Mouse (Mus musculus): Measurements from ENCODE around the gene Mta3. TPM values are rescaled to one million over a fixed set of nuclear protein-coding genes. Genes with fewer than 3 reads are reported as not detected.

Mta3 gene
- 10 to 100 TPM; 20.7 to 20.9 TPM for total RNA-seq (2021)

- intact Hi-C loops (cut with DNase I): loop anchor here (10.0 kb wide), 1 partner anchor 149 kb away; no protein-coding TSS in a partner anchor
- peak; percentile 46 for DNase-seq (ENCODE audit: low spot score)
These were observed at the start of gene Mta3 for GRCm38 (mm10) chr17:83706116-83706593. Gene Mta3, plus strand, starts transcription at chr17:83706163.

- no peak for DNase-seq (ENCODE audit: low spot score)
- intact Hi-C loops (cut with DNase I): no loop called here
These were observed 48.6 kb upstream of the Mta3 start for GRCm38 (mm10) chr17:83657375-83657774.

- DNase-seq (ENCODE audit: low spot score): no peak
- intact Hi-C loops (cut with DNase I): no loop called here
These were observed 47.0 kb upstream of the Mta3 start for GRCm38 (mm10) chr17:83658943-83659342.

DNA sequence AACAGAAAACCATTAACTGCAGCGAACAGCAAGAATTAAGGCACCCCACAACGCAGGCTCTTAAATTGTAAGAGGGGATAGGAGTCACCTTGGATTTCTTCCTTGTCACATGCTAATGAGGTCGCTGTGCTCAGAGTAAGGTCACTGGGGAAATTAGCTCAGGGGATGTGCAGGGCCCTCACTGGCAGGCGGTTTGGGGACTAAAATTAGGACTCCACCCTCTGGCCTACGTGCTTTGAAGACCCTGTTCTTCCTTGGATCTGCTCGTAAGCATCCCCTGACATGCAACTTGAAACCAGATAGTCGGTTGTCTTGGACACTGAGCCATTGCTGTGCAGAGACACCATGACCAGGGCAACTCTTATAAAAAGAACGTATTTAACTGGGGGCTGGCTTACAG is 41.2 kb upstream of the Mta3 start:
- DNase-seq (ENCODE audit: low spot score): no peak
- intact Hi-C loops (cut with DNase I): no loop called here

DNA sequence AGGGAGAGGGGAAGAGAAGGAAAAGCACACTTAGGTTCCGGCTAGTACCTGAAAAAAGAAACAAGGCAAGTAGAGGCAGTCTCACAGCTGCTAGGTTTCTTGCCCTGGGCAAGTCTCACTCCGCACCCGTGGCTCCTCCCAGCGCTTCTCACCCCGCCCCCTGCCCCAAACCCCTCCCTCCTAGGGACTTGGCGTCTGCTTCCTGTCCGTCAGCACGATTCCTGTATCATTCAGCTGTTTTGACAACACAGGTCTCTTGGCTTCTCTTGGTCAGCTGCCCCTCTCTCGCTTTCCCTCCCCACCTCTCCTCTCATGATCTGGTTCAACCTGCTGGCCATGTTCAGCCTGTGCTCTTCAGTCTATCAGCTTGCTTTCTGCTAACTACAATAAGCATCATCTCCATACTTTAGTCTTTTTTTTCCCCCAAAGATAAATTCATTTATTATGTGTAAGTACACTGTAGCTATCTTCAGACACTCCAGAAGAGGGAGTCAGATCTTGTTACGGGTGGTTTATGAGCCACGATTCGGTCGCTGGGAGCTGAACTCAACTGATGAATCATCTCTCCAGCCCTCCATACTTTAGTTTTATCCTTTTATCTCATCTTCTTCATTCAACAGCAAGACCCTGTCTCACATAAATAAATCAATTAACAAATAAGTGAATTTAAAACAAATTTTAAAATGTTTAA is 39.2 kb upstream of the Mta3 start:
- intact Hi-C loops (cut with DNase I): no loop called here
- DNase-seq (ENCODE audit: low spot score): no peak

- no peak for DNase-seq (ENCODE audit: low spot score)
- intact Hi-C loops (cut with DNase I): no loop called here
These were observed 37.9 kb upstream of the Mta3 start for GRCm38 (mm10) chr17:83667934-83668690.

DNA sequence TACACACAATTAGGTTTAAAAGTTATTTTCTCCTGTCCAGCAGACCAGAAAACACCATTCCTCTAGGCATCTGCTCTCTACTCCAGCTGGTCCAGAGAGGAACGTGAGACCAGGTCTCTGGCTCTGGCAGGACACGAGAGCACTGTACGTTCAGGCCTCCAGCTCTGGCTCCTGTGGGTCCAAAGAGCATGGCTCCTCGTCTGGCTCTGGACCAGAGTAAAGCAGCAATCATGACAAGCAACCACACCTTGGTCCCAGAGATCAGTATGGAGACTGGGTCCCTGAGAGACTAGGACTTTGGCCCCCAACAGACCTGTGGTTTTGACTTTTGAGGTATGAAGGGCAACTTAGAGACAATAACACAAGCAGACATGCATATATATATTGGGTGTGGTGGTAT is 33.3 kb upstream of the Mta3 start:
- intact Hi-C loops (cut with DNase I): no loop called here

DNA sequence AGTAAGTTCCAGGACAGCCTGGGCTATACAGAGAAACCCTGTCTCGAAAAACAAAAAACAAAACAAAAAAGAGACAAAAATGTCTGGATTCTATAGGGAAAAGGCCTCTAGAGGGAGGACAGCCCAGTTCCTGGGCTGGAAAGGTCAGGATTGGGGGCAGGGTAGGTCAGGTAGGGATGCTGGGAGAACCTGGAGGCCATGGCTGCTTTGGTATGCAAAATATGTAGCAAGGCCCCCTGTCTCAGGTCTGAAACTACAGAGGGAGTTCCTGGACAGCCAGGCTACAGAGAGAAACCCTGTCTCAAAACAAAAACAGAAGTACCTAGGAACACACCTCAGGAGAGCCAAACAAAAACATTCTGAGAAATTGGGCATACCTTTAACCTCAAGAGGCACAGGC is 28.6 kb upstream of the Mta3 start:
- DNase-seq (ENCODE audit: low spot score): no peak
- intact Hi-C loops (cut with DNase I): no loop called here

More for the DNA sequence above, 33.3 kb upstream of the Mta3 start:
- DNase-seq (ENCODE audit: low spot score): no peak

DNA sequence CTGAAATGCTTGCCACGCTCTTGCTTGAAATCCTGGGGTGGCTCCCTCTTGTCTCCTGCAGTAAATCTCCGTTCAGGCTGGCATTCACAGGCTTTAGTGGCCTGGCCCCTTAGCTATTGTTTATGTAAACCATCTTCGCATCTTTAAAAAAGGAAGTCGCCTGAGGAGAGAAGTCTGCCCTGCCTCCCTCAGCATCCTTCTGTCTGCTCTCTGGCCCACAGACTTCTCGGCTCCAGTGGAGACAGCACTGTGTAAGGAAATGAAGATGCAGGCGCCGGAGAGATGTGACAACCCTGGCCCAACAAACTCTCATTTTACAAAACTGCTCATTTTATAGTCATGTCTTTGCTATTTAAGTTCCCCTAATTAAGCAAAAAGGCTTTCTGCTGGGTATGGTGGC is 24.0 kb upstream of the Mta3 start:
- DNase-seq (ENCODE audit: low spot score): no peak
- intact Hi-C loops (cut with DNase I): no loop called here

- DNase-seq (ENCODE audit: low spot score): no peak
- intact Hi-C loops (cut with DNase I): no loop called here
These were observed 21.5 kb upstream of the Mta3 start for GRCm38 (mm10) chr17:83684475-83684874.

- intact Hi-C loops (cut with DNase I): no loop called here
- DNase-seq (ENCODE audit: low spot score): no peak
These were observed 15.5 kb upstream of the Mta3 start for GRCm38 (mm10) chr17:83690418-83690817.

GRCm38 (mm10) chr17:83691379-83691778 is 14.6 kb upstream of the Mta3 start:
- DNase-seq (ENCODE audit: low spot score): no peak
- intact Hi-C loops (cut with DNase I): no loop called here

DNA sequence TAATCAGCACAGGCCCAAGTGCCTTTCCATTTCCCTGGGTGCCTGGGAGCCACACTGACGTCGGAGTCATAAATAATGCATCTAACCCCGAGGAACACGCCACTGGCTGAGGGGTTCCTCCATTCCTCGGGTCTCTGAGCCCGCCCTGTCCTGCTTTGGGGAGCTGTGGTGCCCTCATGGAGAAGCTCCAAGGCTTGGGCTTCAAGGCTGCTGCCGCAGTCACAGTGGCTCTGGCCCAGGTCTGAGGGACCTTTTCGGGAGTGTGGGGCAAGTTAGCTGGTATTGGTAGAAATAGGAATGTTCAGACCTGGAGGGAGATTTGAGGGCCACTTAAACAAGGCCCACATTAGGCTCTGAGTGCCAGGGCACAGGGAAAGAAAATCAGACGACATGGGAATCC is 12.0 kb upstream of the Mta3 start:
- no peak for DNase-seq (ENCODE audit: low spot score)
- intact Hi-C loops (cut with DNase I): no loop called here

GRCm38 (mm10) chr17:83695785-83696184 is 10.2 kb upstream of the Mta3 start:
- intact Hi-C loops (cut with DNase I): no loop called here

GRCm38 (mm10) chr17:83699062-83699724 is 6.8 kb upstream of the Mta3 start:
- DNase-seq (ENCODE audit: low spot score): no peak
- intact Hi-C loops (cut with DNase I): no loop called here

More at GRCm38 (mm10) chr17:83695785-83696184, 10.2 kb upstream of the Mta3 start:
- DNase-seq (ENCODE audit: low spot score): no peak

GRCm38 (mm10) chr17:83700125-83700524 is 5.8 kb upstream of the Mta3 start:
- intact Hi-C loops (cut with DNase I): loop anchor here (10.0 kb wide), 1 partner anchor 155 kb away; no protein-coding TSS in a partner anchor

GRCm38 (mm10) chr17:83704469-83704868 is 1.5 kb upstream of the Mta3 start:
- peak; percentile 5 for DNase-seq (ENCODE audit: low spot score)
- intact Hi-C loops (cut with DNase I): loop anchor here (10.0 kb wide), 1 partner anchor 150 kb away; no protein-coding TSS in a partner anchor

More at GRCm38 (mm10) chr17:83700125-83700524, 5.8 kb upstream of the Mta3 start:
- DNase-seq (ENCODE audit: low spot score): no peak

- intact Hi-C loops (cut with DNase I): loop anchor here (10.0 kb wide), 1 partner anchor 149 kb away; no protein-coding TSS in a partner anchor
- peak; percentile 22 for DNase-seq (ENCODE audit: low spot score)
These were observed 429 bp upstream of the Mta3 start for GRCm38 (mm10) chr17:83705352-83706115.

- intact Hi-C loops (cut with DNase I): loop anchor here (10.0 kb wide), 1 partner anchor 148 kb away; no protein-coding TSS in a partner anchor
- peak; percentile 5 for DNase-seq (ENCODE audit: low spot score)
These were observed 697 bp downstream of the Mta3 start for GRCm38 (mm10) chr17:83706594-83707126.
